Mouse (Mus musculus) c-Kit-negative CD71-positive TER-119-positive erythroid progenitor cells, embryonic 14.5 days (primary cell): ENCODE results near the gene Tldc1.

Source experiments
- DNase-seq: peaks from one replicate; pipeline ENCODE4 v3.0.0-alpha.2; 2013; ENCODE audit warnings: low read depth, low spot score

The Tldc1 gene

GRCm38 (mm10) chr8:119778263-119778662, at the start of gene Tldc1:
Gene Tldc1, minus strand, starts transcription at chr8:119778416.
- peak; percentile 98 for DNase-seq

GRCm38 (mm10) chr8:119827721-119828153, 49.5 kb upstream of the Tldc1 start:
- DNase-seq: no peak

GRCm38 (mm10) chr8:119826982-119827381, 48.8 kb upstream of the Tldc1 start:
- DNase-seq: no peak

DNA sequence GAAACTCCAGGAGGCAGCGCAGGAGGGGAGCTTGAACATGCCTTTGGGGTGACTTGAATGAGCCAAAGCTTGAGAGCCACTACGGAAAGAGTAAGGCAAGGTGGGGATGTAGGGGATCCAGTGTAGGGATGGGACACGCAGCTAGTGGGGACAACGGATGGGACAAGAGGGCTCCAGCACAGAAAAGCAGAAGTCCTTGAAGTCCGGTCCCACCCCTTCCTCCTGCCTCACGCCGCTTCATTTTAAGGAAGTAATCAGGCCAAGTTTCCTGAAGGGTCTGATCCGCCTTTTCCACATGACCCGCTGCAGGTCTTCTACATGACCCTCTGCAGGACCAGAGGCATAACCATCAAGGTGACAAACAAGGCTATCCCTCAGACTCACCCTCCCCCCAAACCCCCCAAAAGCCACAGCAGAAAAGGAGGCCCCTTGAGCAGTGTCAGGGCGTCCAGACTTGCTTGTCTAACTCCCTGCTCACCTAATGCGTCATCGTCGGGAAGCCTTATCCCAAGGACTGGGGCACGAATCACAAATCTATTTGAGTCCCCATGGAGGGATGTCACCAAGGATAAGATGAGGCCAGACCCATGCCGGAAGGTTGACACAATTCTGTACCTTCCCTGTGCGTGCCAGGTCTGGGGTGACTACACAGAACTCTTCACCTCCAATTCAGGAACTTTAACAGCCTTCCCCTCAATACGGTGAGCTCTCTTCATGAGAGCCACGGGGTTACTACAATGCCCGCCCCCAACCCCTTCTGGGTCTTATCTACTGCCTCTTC, 47.9 kb upstream of the Tldc1 start:
- no peak for DNase-seq

- no peak for DNase-seq
Measured at GRCm38 (mm10) chr8:119824809-119825273, 46.6 kb upstream of the Tldc1 start.

GRCm38 (mm10) chr8:119824100-119824499, 45.9 kb upstream of the Tldc1 start:
- DNase-seq: no peak

DNA sequence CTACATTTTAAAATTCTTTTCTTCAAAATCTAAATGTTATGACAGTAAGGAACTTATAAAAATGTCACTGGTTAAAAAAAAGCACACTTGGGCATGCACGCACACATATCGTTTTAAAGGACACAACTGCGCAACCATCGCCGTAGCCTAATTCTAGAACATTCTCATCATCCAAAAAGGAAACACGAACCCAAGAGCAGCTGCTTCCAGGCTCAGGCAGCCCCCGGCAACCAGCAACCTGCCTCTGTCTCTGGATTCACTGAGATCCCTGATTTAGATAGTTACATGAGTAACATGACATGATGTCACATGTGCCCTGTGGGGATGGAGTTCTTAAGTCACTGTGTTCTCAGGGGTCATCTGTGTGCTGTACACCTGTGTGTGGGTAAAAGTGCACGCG, 45.1 kb upstream of the Tldc1 start:
- no peak for DNase-seq

DNA sequence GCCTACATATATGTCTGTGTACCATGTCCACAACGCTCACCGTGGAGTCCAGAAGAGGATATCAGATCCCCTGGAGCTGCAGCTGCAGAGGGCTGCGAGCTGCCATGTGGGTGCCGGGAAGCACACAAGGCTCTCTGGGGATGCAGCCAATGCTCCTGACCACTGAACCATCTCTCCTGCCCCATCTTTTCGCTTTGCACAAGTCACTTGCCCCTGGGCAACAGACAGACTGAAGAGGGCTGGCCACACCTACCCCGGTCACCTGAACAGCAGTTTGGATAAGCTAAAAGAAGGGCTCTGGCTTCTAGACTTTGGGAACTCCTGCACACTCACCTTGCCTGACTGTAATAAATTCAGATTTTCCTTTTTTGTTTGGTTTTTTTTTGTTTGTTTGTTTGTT, 43.5 kb upstream of the Tldc1 start:
- no peak for DNase-seq

DNA sequence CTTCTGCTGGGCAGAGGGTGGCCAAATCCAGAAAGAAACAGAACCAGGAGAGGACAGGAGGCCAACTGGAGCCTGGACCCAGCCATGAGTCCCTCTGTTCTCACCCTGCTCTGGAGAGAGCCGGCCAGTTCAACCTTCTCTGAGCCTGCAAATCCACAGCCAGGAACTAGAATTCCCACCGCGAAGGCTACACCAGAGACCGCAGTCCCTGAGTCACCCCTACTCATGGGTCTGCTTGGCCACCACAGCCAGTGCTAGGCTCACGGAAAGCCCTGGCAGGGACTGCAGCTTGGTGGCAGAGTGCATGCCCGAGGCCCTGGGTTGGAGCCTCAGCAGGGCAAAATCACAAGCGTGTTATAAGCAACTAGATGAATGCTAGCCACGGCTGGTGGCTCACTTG, 41.8 kb upstream of the Tldc1 start:
- no peak for DNase-seq

DNA sequence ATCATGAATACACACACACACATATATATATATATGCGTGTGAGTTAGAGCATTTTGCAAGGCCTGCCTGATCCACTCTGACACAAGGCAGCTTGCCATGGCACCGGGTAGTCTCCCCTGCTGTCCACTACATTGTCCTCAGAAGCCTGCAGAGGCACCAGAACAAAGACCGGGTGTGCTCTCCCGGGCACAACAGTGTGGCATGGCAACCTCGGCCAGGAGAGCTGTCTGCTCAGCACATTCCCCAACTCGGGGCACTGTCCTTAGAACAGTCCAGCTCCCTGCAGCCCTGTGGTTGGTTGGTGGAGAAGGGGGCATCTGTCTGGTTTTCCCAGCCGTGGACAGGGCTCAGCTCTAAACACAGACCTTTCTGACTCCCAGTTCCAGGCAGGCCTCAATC, 41.1 kb upstream of the Tldc1 start:
- DNase-seq: no peak

DNA sequence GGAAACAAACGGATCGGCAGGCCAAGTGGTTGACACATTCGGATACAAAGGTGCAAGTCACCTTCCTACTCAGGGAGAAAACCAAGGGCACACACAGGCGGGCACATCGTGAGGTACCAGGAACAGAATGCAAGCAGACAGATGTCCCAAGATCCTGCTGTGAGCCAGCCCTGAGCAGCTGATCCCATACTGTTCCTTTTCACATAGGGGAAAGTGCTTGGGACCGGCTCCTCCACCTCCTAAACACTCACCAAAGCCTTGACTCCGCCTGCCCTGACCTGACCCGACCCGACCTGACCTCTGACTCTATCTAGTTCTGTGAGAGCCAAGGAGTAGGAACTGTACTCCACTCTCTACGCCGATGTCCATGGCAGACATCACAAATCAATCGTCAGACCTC, 39.2 kb upstream of the Tldc1 start:
- DNase-seq: no peak

GRCm38 (mm10) chr8:119816219-119816618, 38.0 kb upstream of the Tldc1 start:
- no peak for DNase-seq

- DNase-seq: no peak
Measured at GRCm38 (mm10) chr8:119812650-119813431, 34.6 kb upstream of the Tldc1 start.

DNA sequence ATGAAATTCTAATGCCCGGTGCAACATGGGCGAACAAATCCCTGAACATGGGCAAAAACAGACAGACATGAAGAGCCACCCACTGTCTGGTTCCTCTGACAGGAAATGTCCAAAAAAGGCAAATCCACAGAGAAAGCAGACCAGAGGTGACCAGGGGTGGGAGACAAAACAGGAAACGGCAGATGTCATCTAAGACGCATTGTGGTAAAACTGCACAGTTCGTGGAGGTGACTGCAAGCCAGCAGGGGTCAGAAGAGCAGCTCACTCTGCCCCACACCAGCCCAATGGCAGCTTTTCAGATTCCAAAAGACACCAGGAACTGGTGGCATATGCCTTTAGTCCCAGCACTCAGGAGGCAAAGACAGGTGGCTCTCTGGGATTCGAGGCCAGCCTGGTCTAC, 33.7 kb upstream of the Tldc1 start:
- DNase-seq: no peak

- no peak for DNase-seq
Measured at GRCm38 (mm10) chr8:119810953-119811499, 32.8 kb upstream of the Tldc1 start.

DNA sequence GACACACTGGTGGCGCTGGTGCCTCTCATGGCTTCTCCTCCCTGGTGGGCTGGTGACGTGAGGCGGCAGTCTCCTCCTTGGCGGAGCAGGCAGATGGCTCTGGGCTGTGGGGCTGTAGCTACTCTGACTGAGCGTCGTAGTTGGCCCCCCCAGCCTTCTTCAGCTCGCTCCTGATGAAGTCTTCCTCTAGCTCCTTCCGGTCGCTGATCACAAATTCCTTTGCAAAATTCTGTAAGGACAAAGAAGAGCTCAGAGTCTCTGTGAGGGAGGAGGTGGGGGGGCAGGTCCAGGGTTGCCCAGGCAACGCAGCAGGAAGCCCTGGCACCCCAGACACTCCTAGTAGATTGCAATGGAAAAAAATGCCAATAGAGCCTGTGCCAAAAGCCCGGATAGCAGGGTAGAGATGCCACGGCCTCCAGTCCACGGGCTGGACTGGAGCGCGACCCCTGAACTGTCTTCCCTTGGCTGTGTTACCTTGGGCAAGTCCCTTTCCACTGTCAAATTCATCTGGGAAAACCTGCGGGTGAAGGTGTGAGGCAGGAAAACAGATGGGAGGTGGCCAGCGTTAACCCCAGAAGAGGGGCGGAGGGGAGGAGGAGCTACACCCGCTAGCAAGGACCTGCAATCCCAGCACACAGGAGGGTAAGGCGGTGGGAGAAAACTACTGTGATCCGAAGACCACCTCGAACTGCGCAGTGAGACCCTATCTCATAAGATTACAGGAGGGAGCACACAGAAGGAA, 32.1 kb upstream of the Tldc1 start:
- no peak for DNase-seq

DNA sequence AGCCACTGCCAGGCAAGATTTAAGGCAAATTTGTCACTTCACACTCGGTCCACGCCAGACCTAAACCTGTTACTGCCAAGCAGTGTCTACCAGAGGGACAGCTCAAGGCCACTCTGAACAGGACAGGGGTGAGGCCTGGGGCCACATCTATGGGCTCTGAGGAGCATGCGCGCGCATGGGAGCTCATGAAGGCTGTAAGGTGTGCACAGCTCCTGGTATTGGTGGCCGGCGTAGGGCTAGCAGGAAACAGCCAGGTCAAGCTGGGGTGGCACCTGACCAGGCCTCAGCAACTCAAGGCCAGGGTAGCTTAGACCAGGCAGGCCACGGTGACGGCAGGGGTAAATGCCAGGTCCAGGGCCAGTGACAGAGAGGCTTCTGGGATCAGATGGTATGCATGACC, 31.4 kb upstream of the Tldc1 start:
- DNase-seq: no peak

DNA sequence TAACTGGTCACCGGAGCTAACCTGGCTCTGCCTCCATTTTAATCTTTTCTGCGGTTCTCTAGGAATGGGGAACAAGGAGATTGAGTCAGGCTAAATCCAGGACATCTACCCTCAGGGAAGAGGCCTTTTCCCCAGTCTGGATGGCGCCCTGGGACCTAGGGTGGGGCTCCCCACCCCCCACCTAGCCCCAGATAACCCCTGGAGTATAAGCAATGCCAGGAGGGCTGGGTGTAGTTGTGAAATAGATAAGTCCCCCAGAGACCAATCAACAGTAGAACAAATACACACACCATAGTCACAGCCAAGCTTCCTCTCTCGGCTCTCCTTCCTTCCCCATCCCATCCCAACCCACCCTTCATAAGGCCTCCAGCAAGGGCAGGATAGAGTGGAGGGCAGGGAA, 29.5 kb upstream of the Tldc1 start:
- no peak for DNase-seq

DNA sequence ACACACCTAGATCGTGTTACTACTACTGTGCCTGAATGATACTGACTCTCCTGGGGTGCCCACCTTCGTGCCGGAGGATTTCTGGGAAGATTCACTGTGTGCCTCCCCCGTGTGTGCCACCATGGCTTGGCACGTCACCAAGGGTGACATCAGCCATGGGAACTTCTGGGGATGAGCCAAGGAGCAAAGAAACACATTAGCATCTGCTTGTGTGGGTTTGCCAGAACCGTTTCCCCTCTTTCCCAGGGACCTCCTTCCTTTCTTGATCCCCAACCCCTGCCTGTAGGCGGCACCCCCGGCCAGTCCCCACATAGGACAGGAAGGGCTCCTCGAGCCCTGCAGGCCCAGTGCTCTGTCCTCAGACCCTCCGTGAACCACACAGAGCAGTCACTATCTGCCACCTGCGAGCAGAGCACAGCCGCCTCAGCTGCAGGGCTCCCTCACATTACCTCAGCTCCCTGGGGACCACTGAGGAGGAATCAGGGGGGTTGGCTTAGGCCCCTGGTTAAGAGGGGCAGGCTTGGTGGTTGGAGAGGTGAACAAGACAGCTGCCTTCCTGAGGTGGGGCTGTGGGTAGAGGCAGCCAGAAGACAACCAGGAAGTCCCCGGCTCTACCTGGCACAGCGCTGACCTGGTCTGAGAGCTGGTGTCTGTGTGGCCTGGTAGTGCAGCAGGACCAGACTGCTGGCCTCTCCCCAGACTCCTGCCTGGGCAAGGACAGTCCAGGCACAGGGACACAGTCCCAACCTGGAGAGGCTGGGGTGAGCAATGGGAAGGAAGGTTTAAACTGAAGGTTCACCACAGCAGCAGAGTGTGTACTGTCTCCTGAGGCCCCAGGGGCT, 28.4 kb upstream of the Tldc1 start:
- no peak for DNase-seq

DNA sequence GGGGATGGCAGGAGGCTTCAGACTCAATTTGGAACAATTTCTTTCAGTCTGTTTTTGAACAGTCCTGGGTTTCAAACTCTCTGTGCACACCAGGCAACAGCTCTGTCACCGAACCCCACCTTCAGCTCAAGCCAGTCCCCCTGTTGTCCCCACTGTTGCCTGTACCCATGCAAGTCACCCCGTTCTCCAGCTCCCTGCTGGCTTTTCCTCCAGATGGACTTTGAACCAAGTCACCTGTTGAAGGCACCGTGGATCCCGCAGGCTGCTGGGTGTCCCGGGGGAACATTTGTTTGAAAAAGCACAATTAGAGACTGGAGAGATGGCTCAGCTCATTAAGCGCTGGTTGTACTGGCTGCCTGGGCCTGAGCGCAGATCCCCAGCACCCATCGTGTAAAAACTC, 27.1 kb upstream of the Tldc1 start:
- DNase-seq: no peak

- no peak for DNase-seq
Measured at GRCm38 (mm10) chr8:119802592-119802991, 24.4 kb upstream of the Tldc1 start.
